19 mouse cellular contexts compared by ENCODE assay signal in genomic region chr13:54994576-54994975, GRCm38 (mm10). TPM values are rescaled to one million over a fixed set of nuclear protein-coding genes. Genes with fewer than 3 reads are reported as not detected.
DNase-seq lines count a peak whose midpoint lies in the region; ATAC-seq and TF ChIP-seq lines count a peak whose summit lies in the region.
"Had no signal": no experiment of that assay in that cellular context is flagged by ENCODE, and none has a peak within 500 bp of the region (broad histone marks: within the 10 kb centered on the region; RNA-seq: fewer than 3 reads in every experiment).

No protein-coding gene starts in this region.

- H3K27ac ChIP-seq in heart, embryonic 12.5 days (ENCODE audit: poor library complexity, severe bottlenecking), result peak overlapping the region; percentile 14; the same call in 1 of the 2 replicates
- H3K27ac ChIP-seq in embryonic facial prominence, embryonic 14.5 days (replicated peaks; ENCODE audit: low read depth, low read length), result no peak overlapping the region
- H3K27ac ChIP-seq in hindbrain, postnatal 0 days, result peak overlapping the region; percentile 26; the same call in 1 of the 2 replicates
- H3K27ac ChIP-seq in neural tube, embryonic 13.5 days (replicated peaks), result peak overlapping the region; percentile 67
- H3K27ac ChIP-seq in gastrocnemius, adult 2 months, result no peak overlapping the region
- H3K27ac ChIP-seq: limb, embryonic 15.5 days; stomach, embryonic 15.5 days had no signal

- DNase-seq in heart, postnatal 14 days, result no peak
- peak; percentile 58 for DNase-seq in embryonic facial prominence, embryonic 14.5 days (ENCODE audit: low spot score)
- DNase-seq in hindbrain, postnatal 0 days (ENCODE audit: low spot score), result peak; percentile 54
- DNase-seq in gastrocnemius, adult 2 months, result no peak
- no peak for DNase-seq in gastrocnemius, adult 8-10 months (ENCODE audit: low spot score in 2 of 2)
- DNase-seq in kidney, adult 18-20 months, result no peak
- DNase-seq: B cell, adult 2 months; cerebellum, adult 9-10 months; gastrocnemius, postnatal 36 days; kidney, postnatal 25 days; right cerebral cortex, postnatal 25 days; thymus, postnatal 4 days had no signal

- no peaks in the 10 kb centered on the region for H3K9me3 ChIP-seq in heart, embryonic 12.5 days (replicated peaks)
- H3K9me3 ChIP-seq in embryonic facial prominence, embryonic 14.5 days (ENCODE audit: control insufficient read depth, low read length), result no peaks in the 10 kb centered on the region
- no peaks in the 10 kb centered on the region for H3K9me3 ChIP-seq in hindbrain, postnatal 0 days (ENCODE audit: low read length)
- no peaks in the 10 kb centered on the region for H3K9me3 ChIP-seq in neural tube, embryonic 13.5 days
- H3K9me3 ChIP-seq: limb, embryonic 15.5 days; stomach, embryonic 15.5 days had no signal

- H3K4me1 ChIP-seq in heart, embryonic 12.5 days (replicated peaks), result peaks cover 15% of the 10 kb centered on the region; the same call in 1 of the 2 replicates
- H3K4me1 ChIP-seq in embryonic facial prominence, embryonic 14.5 days (ENCODE audit: control insufficient read depth, insufficient read depth, low read length), result no peaks in the 10 kb centered on the region
- H3K4me1 ChIP-seq in hindbrain, postnatal 0 days (ENCODE audit: insufficient read depth, low read length), result peaks cover 8% of the 10 kb centered on the region; the same call in 1 of the 2 replicates
- peaks cover 38% of the 10 kb centered on the region for H3K4me1 ChIP-seq in neural tube, embryonic 13.5 days (replicated peaks)
- H3K4me1 ChIP-seq: limb, embryonic 15.5 days; stomach, embryonic 15.5 days had no signal

- H3K4me2 ChIP-seq in heart, embryonic 12.5 days, result no peak overlapping the region
- H3K4me2 ChIP-seq in embryonic facial prominence, embryonic 14.5 days (ENCODE audit: low read depth, low read length), result no peak overlapping the region
- no peak overlapping the region for H3K4me2 ChIP-seq in hindbrain, postnatal 0 days (ENCODE audit: low read depth, low read length)
- H3K4me2 ChIP-seq in neural tube, embryonic 13.5 days, result 0 out of 2 replicates have a peak overlapping the region, but pooled peaks have one; percentile 1
- H3K4me2 ChIP-seq: limb, embryonic 15.5 days; stomach, embryonic 15.5 days had no signal

- 13% methylated on average over 4 of the region's 4 CpGs for WGBS in heart, embryonic 12.5 days
- 23% methylated on average over 4 of the region's 4 CpGs for WGBS in embryonic facial prominence, embryonic 14.5 days
- WGBS in hindbrain, postnatal 0 days, result 19% methylated on average over 4 of the region's 4 CpGs
- WGBS in neural tube, embryonic 13.5 days, result 7% methylated on average over 4 of the region's 4 CpGs

- peaks cover 16% of the 10 kb centered on the region; the same call in 1 of the 2 replicates for H3K27me3 ChIP-seq in heart, embryonic 12.5 days (replicated peaks)
- H3K27me3 ChIP-seq in embryonic facial prominence, embryonic 14.5 days (replicated peaks; ENCODE audit: control insufficient read depth, insufficient read depth, low read length), result no peaks in the 10 kb centered on the region
- no peaks in the 10 kb centered on the region for H3K27me3 ChIP-seq in hindbrain, postnatal 0 days (ENCODE audit: insufficient read depth, low read length)
- peaks cover 39% of the 10 kb centered on the region for H3K27me3 ChIP-seq in neural tube, embryonic 13.5 days
- H3K27me3 ChIP-seq: stomach, embryonic 15.5 days had no signal

- no peak overlapping the region for H3K4me3 ChIP-seq in heart, embryonic 12.5 days
- H3K4me3 ChIP-seq in embryonic facial prominence, embryonic 14.5 days (ENCODE audit: low read depth, low read length), result no peak overlapping the region
- no peak overlapping the region for H3K4me3 ChIP-seq in hindbrain, postnatal 0 days (ENCODE audit: low read length)
- H3K4me3 ChIP-seq in neural tube, embryonic 13.5 days, result no peak overlapping the region
- no peak overlapping the region for H3K4me3 ChIP-seq in gastrocnemius, adult 2 months
- H3K4me3 ChIP-seq: erythroblast, embryonic 14.5 days; limb, embryonic 15.5 days; stomach, embryonic 15.5 days had no signal

- no peaks in the 10 kb centered on the region for H3K36me3 ChIP-seq in heart, embryonic 12.5 days
- H3K36me3 ChIP-seq in embryonic facial prominence, embryonic 14.5 days (ENCODE audit: control insufficient read depth, insufficient read depth, low read length), result no peaks in the 10 kb centered on the region
- H3K36me3 ChIP-seq in hindbrain, postnatal 0 days (ENCODE audit: insufficient read depth, low read length), result peaks cover 12% of the 10 kb centered on the region; the same call in 1 of the 2 replicates
- peaks cover 9% of the 10 kb centered on the region; the same call in 1 of the 2 replicates for H3K36me3 ChIP-seq in neural tube, embryonic 13.5 days
- H3K36me3 ChIP-seq: limb, embryonic 15.5 days; stomach, embryonic 15.5 days had no signal

- no peak for TF ChIP-seq CTCF in hindbrain, postnatal 0 days (IDR thresholded peaks at IDR 0.05; ENCODE audit: low read depth)
- TF ChIP-seq CTCF in gastrocnemius, adult 2 months (IDR thresholded peaks at IDR 0.05), result no peak

- intact Hi-C loops in heart, postnatal 14 days (cut with DNase I), result no loop called here
- intact Hi-C loops in gastrocnemius, adult 2 months (cut with DNase I), result no loop called here

- no peak for ATAC-seq in heart, embryonic 12.5 days (ENCODE audit: insufficient number of reproducible peaks, low FRiP score)
- ATAC-seq in embryonic facial prominence, embryonic 14.5 days (ENCODE audit: low read depth), result peak; percentile 37; the same call in 1 of the 2 replicates
- ATAC-seq in hindbrain, postnatal 0 days, result peak; percentile 46
- ATAC-seq in neural tube, embryonic 13.5 days (ENCODE audit: low read depth), result peak; percentile 12
- ATAC-seq: lung, postnatal 0 days had no signal

- no peak overlapping the region for H3K9ac ChIP-seq in heart, embryonic 12.5 days
- no peak overlapping the region for H3K9ac ChIP-seq in embryonic facial prominence, embryonic 14.5 days (ENCODE audit: low read depth, low read length)
- no peak overlapping the region for H3K9ac ChIP-seq in hindbrain, postnatal 0 days (replicated peaks; ENCODE audit: low read length)
- no peak overlapping the region for H3K9ac ChIP-seq in neural tube, embryonic 13.5 days
- H3K9ac ChIP-seq: limb, embryonic 15.5 days; stomach, embryonic 15.5 days had no signal

RNA-seq across cellular contexts. Expression of gene Hk3, which starts 26.6 kb away (rescaled TPM):
- 0.42 and 0.68 TPM in 2 replicates for polyA plus RNA-seq in heart, embryonic 12.5 days (2016; fragmentation: Nextera tagmentation; extraction: Ambion mirVana)
- under 1 TPM; 0.61 to 0.74 TPM for total RNA-seq in heart, postnatal 14 days (2021)
- polyA plus RNA-seq in embryonic facial prominence, embryonic 14.5 days (2014; fragmentation: Nextera tagmentation; extraction: Ambion mirVana), result 1.8 and 2.1 TPM in 2 replicates
- 1.7 and 1.9 TPM in 2 replicates for total RNA-seq in hindbrain, postnatal 0 days (2014; rRNA removed)
- 0.78 and 1.1 TPM in 2 replicates for polyA plus RNA-seq in hindbrain, postnatal 0 days (2015; fragmentation: Nextera tagmentation; extraction: Ambion mirVana)
- 0.63 and 1.1 TPM in 2 replicates for polyA plus RNA-seq in neural tube, embryonic 13.5 days (2015; fragmentation: Nextera tagmentation; extraction: Ambion mirVana)
- under 1 TPM; 0.23 to 0.25 TPM for total RNA-seq in gastrocnemius, adult 2 months (2021)
- total RNA-seq in gastrocnemius, adult 8-10 months (2022), result under 1 TPM; 0.25 to 0.46 (median 0.31) TPM
- total RNA-seq: MEL had no signal

RNA-seq across cellular contexts. Expression of gene Unc5a, which starts 45.4 kb away (rescaled TPM):
- polyA plus RNA-seq in heart, embryonic 12.5 days (2016; fragmentation: Nextera tagmentation; extraction: Ambion mirVana), result 2.9 and 4.3 TPM in 2 replicates
- total RNA-seq in heart, postnatal 14 days (2021), result under 1 TPM; 0.60 to 0.63 TPM
- polyA plus RNA-seq in embryonic facial prominence, embryonic 14.5 days (2014; fragmentation: Nextera tagmentation; extraction: Ambion mirVana), result 4.5 and 4.6 TPM in 2 replicates
- 49.9 and 53.0 TPM in 2 replicates for total RNA-seq in hindbrain, postnatal 0 days (2014; rRNA removed)
- polyA plus RNA-seq in hindbrain, postnatal 0 days (2015; fragmentation: Nextera tagmentation; extraction: Ambion mirVana), result 10.5 and 11.7 TPM in 2 replicates
- 9.0 and 10.4 TPM in 2 replicates for polyA plus RNA-seq in neural tube, embryonic 13.5 days (2015; fragmentation: Nextera tagmentation; extraction: Ambion mirVana)
- 1 to 10 TPM; 7.5 to 7.9 TPM for total RNA-seq in gastrocnemius, adult 2 months (2021)
- 10 to 100 TPM in 2 of 4 experiments, 1 to 10 TPM in 2; 8.6 to 10.9 (median 10.2) TPM for total RNA-seq in gastrocnemius, adult 8-10 months (2022)
- total RNA-seq: MEL had no signal
- polyA plus RNA-seq: erythroblast, embryonic 14.5 days had no signal

Comparison
In these comparisons a context has a peak if more than half of its experiments do, and no peak if none do; other contexts are left out.
1. H3K27ac ChIP-seq: peak in heart, embryonic 12.5 days (single experiment), hindbrain, postnatal 0 days (single experiment) and neural tube, embryonic 13.5 days (single experiment); none in embryonic facial prominence, embryonic 14.5 days (single experiment) and gastrocnemius, adult 2 months (single experiment).
2. DNase-seq: peak in embryonic facial prominence, embryonic 14.5 days (single experiment) and hindbrain, postnatal 0 days (single experiment); none in heart, postnatal 14 days (0 of 2), gastrocnemius, adult 2 months (single experiment), gastrocnemius, adult 8-10 months (0 of 2) and kidney, adult 18-20 months (single experiment).
3. RNA of gene Unc5a, which starts 45.4 kb away (total RNA-seq): 49.9 to 53.0 TPM in hindbrain, postnatal 0 days, 8.6 to 10.9 TPM in gastrocnemius, adult 8-10 months and 7.5 to 7.9 TPM in gastrocnemius, adult 2 months; 0.60 to 0.63 TPM in heart, postnatal 14 days; every median in the first group is over 4 times any median in the second.